ENCODE assay signal across 8 mouse cellular contexts in genomic region chr7:126695210-126695611, GRCm38 (mm10). TPM values are rescaled to one million over a fixed set of nuclear protein-coding genes. Genes with fewer than 3 reads are reported as not detected.
DNase-seq lines count a peak whose midpoint lies in the region; ATAC-seq lines count a peak whose summit lies in the region.

Bola2 (plus strand) TSS chr7:126695401.

- peak within 1 kb of the TSS; percentile 89 for H3K4me2 ChIP-seq in hindbrain, embryonic 16.5 days (ENCODE audit: low read length)
- peak within 1 kb of the TSS; percentile 95 for H3K4me2 ChIP-seq in stomach, embryonic 14.5 days (replicated peaks; ENCODE audit: low read depth, low read length)

- peak; percentile 31 for ATAC-seq in hindbrain, embryonic 16.5 days
- peak; percentile 76 for ATAC-seq in megakaryocyte-erythroid progenitor cell, adult 5-6 weeks (replicated peaks; ENCODE audit: low FRiP score, low TSS enrichment, poor library complexity, severe bottlenecking)
- peak; percentile 66 for ATAC-seq in stomach, embryonic 14.5 days (ENCODE audit: insufficient number of reproducible peaks, insufficient read depth, low FRiP score, low read depth)

- no peaks in the 10 kb centered on the region for H3K9me3 ChIP-seq in hindbrain, embryonic 16.5 days (ENCODE audit: control insufficient read depth, low read length)
- H3K9me3 ChIP-seq in stomach, embryonic 14.5 days (ENCODE audit: control insufficient read depth, low read depth, low read length) = no peaks in the 10 kb centered on the region

- H3K4me3 ChIP-seq in hindbrain, embryonic 16.5 days (ENCODE audit: low read length) = peak within 1 kb of the TSS; percentile 53
- peak within 1 kb of the TSS; percentile 79 for H3K4me3 ChIP-seq in stomach, embryonic 14.5 days (ENCODE audit: low read depth, low read length)

- peak within 1 kb of the TSS; percentile 85 for H3K27ac ChIP-seq in hindbrain, embryonic 16.5 days (ENCODE audit: low read depth, low read length)
- peak within 1 kb of the TSS; percentile 96 for H3K27ac ChIP-seq in stomach, embryonic 14.5 days (ENCODE audit: low read length)

- intact Hi-C loops in left cerebral cortex, postnatal 36 days (cut with DNase I) = loop anchor here (2.0 to 5.0 kb wide), 2 partner anchors 46 to 113 kb away; partner anchors contain the start of genes Apobr and Sgf29

- no peaks in the 10 kb centered on the region for H3K27me3 ChIP-seq in hindbrain, embryonic 16.5 days (replicated peaks; ENCODE audit: control insufficient read depth, insufficient read depth, low read length)
- H3K27me3 ChIP-seq in stomach, embryonic 14.5 days (ENCODE audit: control insufficient read depth, insufficient read depth, low read length) = no peaks in the 10 kb centered on the region

- WGBS in hindbrain, embryonic 16.5 days = 0% methylated on average over 31 of the region's 31 CpGs
- under 1% methylated on average over 31 of the region's 31 CpGs for WGBS in stomach, embryonic 14.5 days

- H3K36me3 ChIP-seq in hindbrain, embryonic 16.5 days (ENCODE audit: control insufficient read depth, insufficient read depth, low read length) = peaks cover 22% of the 10 kb centered on the region
- H3K36me3 ChIP-seq in stomach, embryonic 14.5 days (ENCODE audit: control insufficient read depth, insufficient read depth, low read length) = peaks cover 14% of the 10 kb centered on the region

- H3K4me1 ChIP-seq in hindbrain, embryonic 16.5 days (ENCODE audit: control insufficient read depth, insufficient read depth, low read depth, low read length) = peaks cover 24% of the 10 kb centered on the region
- H3K4me1 ChIP-seq in stomach, embryonic 14.5 days (ENCODE audit: control insufficient read depth, insufficient read depth, low read length) = peaks cover 6% of the 10 kb centered on the region; the same call in 1 of the 2 replicates

- DNase-seq in layer of hippocampus, adult 11-12 months (ENCODE audit: low spot score) = peak; percentile 35
- DNase-seq in layer of hippocampus, adult 9-10 months (ENCODE audit: low spot score) = no peak
- peak; percentile 80 for DNase-seq in brain, adult 2 months (ENCODE audit: low read depth, low spot score)
- DNase-seq in gastrocnemius, postnatal 10 days = peak; percentile 66
- no peak for DNase-seq in left cerebral cortex, postnatal 36 days (ENCODE audit: low spot score in 2 of 2)

- H3K9ac ChIP-seq in hindbrain, embryonic 16.5 days (ENCODE audit: low read depth, low read length) = peak within 1 kb of the TSS; percentile 84
- H3K9ac ChIP-seq in stomach, embryonic 14.5 days (replicated peaks; ENCODE audit: low read depth, low read length) = peak within 1 kb of the TSS; percentile 77

RNA-seq across cellular contexts. Expression of gene Bola2, which starts in this region (rescaled TPM):
- total RNA-seq in gastrocnemius, postnatal 10 days (2021) = 10 to 100 TPM; 53.6 to 54.4 TPM
- 130 and 133 TPM in 2 replicates for polyA plus RNA-seq in hindbrain, embryonic 16.5 days (2015; fragmentation: Nextera tagmentation; extraction: Ambion mirVana)
- total RNA-seq in left cerebral cortex, postnatal 36 days (2021) = 100 to 1,000 TPM in 1 of 2 experiments, 10 to 100 TPM in 1; 85.8 to 109 TPM
- 212 and 218 TPM in 2 replicates for total RNA-seq in megakaryocyte-erythroid progenitor cell, adult 5-6 weeks (2014; fragmentation: Nextera tagmentation)
- 107 and 179 TPM in 2 replicates for total RNA-seq in megakaryocyte-erythroid progenitor cell, adult 5-6 weeks (2017)
- polyA plus RNA-seq in stomach, embryonic 14.5 days (2014; fragmentation: Nextera tagmentation; extraction: Ambion mirVana) = 118 and 127 TPM in 2 replicates

Comparison
In these comparisons a context has a peak if more than half of its experiments do, and no peak if none do; other contexts are left out.
1. DNase-seq: peak in layer of hippocampus, adult 11-12 months (single experiment), brain, adult 2 months (single experiment) and gastrocnemius, postnatal 10 days (single experiment); none in layer of hippocampus, adult 9-10 months (single experiment) and left cerebral cortex, postnatal 36 days (0 of 2).
2. Peak in every context shown above with its lines, with median percentiles within 50 percentile points of each other: ATAC-seq.